ENCODE assay signal across 1 mouse cellular context in genomic region chr13:38658528-38659280, GRCm38 (mm10).
TF ChIP-seq lines count a peak whose summit lies in the region.

Gene Eef1e1, minus strand, starts transcription at chr13:38659058.

TF ChIP-seq in CH12.LX, 34 proteins besides CTCF, POLR2A, EP300 and RAD21 (continued from another document):
- TF ChIP-seq POLR2AphosphoS2 (IDR thresholded peaks at IDR 0.05; ENCODE audit: low read depth, low read length) (peak; percentile 83; the same call in 1 of the 2 replicates), KAT2A (IDR thresholded peaks at IDR 0.05; ENCODE audit: insufficient replicate concordance, low read length) (no peak), SMC3 (IDR thresholded peaks at IDR 0.05; ENCODE audit: low read depth, low read length) (no peak), ZC3H11A (IDR thresholded peaks at IDR 0.05; ENCODE audit: low read depth, low read length) (no peak), SIN3A (IDR thresholded peaks at IDR 0.05; ENCODE audit: low read length) (no peak; the same call in 1 of the 2 replicates), TBP (conservative IDR thresholded peaks at IDR 0.05; ENCODE audit: low read depth, low read length) (0 out of 2 replicates have a peak, but pooled peaks have one; percentile 11), NELFE (IDR thresholded peaks at IDR 0.05; ENCODE audit: low read depth, low read length) (peak; percentile 93), MYC (IDR thresholded peaks at IDR 0.05; ENCODE audit: low read depth, low read length) (peak; percentile 93), CHD2 (IDR thresholded peaks at IDR 0.05; ENCODE audit: low read length) (no peak), ELF1 (IDR thresholded peaks at IDR 0.05; ENCODE audit: low read depth, low read length) (peak; percentile 93), BHLHE40 (IDR thresholded peaks at IDR 0.05; ENCODE audit: low read depth, low read length) (no peak), MEF2A (IDR thresholded peaks at IDR 0.05; ENCODE audit: borderline replicate concordance, low read depth, low read length) (0 out of 2 replicates have a peak, but pooled peaks have one; percentile 36), ZMIZ1 (IDR thresholded peaks at IDR 0.05; ENCODE audit: low read depth, low read length) (peak; percentile 95), MAZ (IDR thresholded peaks at IDR 0.05; ENCODE audit: low read depth, low read length) (peak; percentile 66; the same call in 1 of the 2 replicates), MAX (IDR thresholded peaks at IDR 0.05; ENCODE audit: low read length) (peak; percentile 96), NRF1 (IDR thresholded peaks at IDR 0.05; ENCODE audit: low read depth, low read length) (peak; percentile 83), HCFC1 (IDR thresholded peaks at IDR 0.05; ENCODE audit: low read depth, low read length) (peak; percentile 71), USF2 (conservative IDR thresholded peaks at IDR 0.05; ENCODE audit: low read depth, low read length) (no peak)
